In the genomic region with DNA sequence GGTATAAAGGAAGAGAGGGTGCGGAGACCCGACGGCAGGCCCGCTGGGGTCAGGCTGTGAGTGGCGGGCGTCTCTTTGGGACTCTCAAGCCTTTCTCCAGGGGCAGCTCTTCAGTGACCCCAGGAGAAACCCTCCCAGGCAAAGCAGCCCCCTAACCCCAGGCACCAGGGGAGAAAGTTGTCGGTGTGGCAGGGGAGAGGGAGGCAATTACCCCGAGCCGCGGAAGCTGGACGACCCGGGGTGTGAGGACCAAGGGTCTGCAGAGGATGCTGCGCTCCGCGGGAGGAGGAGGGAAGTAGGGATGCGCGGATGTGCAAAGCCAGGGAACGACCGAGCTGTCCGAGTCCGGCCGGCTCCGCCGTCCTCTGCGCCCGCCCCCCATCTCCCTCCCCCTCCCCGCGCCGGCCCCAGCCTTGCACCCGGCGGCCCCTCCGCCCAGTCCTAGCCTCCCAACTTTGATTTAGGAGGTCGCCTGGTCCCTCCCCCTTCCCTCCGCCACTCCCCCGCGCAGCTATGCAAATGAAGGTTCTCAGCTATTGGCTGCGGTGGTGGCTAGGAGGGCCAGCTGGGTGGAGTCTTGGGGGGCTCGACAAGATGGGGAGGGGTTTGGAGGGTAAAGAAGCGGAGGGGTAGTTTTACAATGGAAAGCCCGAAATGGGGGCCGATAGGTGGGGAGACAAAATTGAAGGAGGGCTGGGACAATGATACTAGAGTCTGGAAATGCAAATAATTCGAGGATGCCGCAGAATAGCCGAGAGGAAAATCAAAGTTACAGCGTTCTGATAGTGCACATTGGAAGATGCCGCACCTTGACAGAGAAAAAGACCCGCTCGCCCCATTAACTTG, we compare ENCODE assay signal across 8 mouse cellular contexts. TPM values are rescaled to one million over a fixed set of nuclear protein-coding genes. Genes with fewer than 3 reads are reported as not detected.
A peak's percentile ranks its signal among the peaks of the same experiment; 100 is the strongest.
DNase-seq lines count a peak whose midpoint lies in the region; ATAC-seq and TF ChIP-seq lines count a peak whose summit lies in the region.

A gene (minus strand): TSS at position 474 of the 846 bp plus-strand sequence.

- H3ac ChIP-seq in C2C12 (ENCODE audit: control insufficient read depth, insufficient read length, low read depth), result peak within 1 kb of the TSS; percentile 92

- peaks cover 38% of the 10 kb centered on the region for H3K79me3 ChIP-seq in C2C12 (ENCODE audit: low read depth)

- ATAC-seq in embryonic facial prominence, embryonic 14.5 days (ENCODE audit: low read depth), result peak; percentile 88
- ATAC-seq in heart, postnatal 0 days (ENCODE audit: insufficient read depth, low read depth), result peak; percentile 45

- TF ChIP-seq POLR2A in lung, adult 2 months (IDR thresholded peaks at IDR 0.05; ENCODE audit: borderline replicate concordance, extremely low read depth, low read depth, low read length), result no peak

- H3K27me3 ChIP-seq in C2C12 (ENCODE audit: control insufficient read depth, insufficient read depth, insufficient read length), result no peaks in the 10 kb centered on the region
- peaks cover 52% of the 10 kb centered on the region for H3K27me3 ChIP-seq in embryonic facial prominence, embryonic 14.5 days (replicated peaks; ENCODE audit: control insufficient read depth, insufficient read depth, low read length)
- peaks cover 33% of the 10 kb centered on the region for H3K27me3 ChIP-seq in heart, postnatal 0 days (ENCODE audit: control insufficient read depth, insufficient read depth, low read length)

- peak; percentile 85 to 86 for DNase-seq in adrenal gland, postnatal 36 days
- peak; percentile 90 for DNase-seq in embryonic facial prominence, embryonic 14.5 days (ENCODE audit: low spot score)
- no peak for DNase-seq in heart, postnatal 0 days (ENCODE audit: low spot score)
- peak; percentile 75 to 82 for DNase-seq in kidney, postnatal 25 days
- peak; percentile 53 for DNase-seq in lung, adult 2 months
- peak; percentile 80 for DNase-seq in ovary, adult 18-20 months (ENCODE audit: low spot score)
- DNase-seq in thymus, postnatal 36 days, result peak; percentile 68 to 78

- peak within 1 kb of the TSS; percentile 74 for H3K4me3 ChIP-seq in C2C12 (ENCODE audit: insufficient read depth, poor library complexity, severe bottlenecking)
- H3K4me3 ChIP-seq in embryonic facial prominence, embryonic 14.5 days (ENCODE audit: low read depth, low read length), result peak within 1 kb of the TSS; percentile 44
- peak within 1 kb of the TSS; percentile 48 for H3K4me3 ChIP-seq in heart, postnatal 0 days (ENCODE audit: low read depth, low read length)
- H3K4me3 ChIP-seq in lung, adult 2 months (replicated peaks; ENCODE audit: extremely low read depth, low read depth, low read length), result peak within 1 kb of the TSS; percentile 2

- H3K4me1 ChIP-seq in embryonic facial prominence, embryonic 14.5 days (ENCODE audit: control insufficient read depth, insufficient read depth, low read length), result 0 out of 2 replicates have a peak, but pooled peaks cover 3% of the 10 kb centered on the region
- H3K4me1 ChIP-seq in heart, postnatal 0 days (ENCODE audit: control insufficient read depth, insufficient read depth), result peaks cover 17% of the 10 kb centered on the region
- peaks cover 8% of the 10 kb centered on the region; the same call in 1 of the 2 replicates for H3K4me1 ChIP-seq in lung, adult 2 months (ENCODE audit: control insufficient read depth, insufficient read depth, low read length)

- peaks cover 49% of the 10 kb centered on the region for H3K79me2 ChIP-seq in C2C12 (ENCODE audit: control insufficient read depth, insufficient read depth)

- H3K27ac ChIP-seq in embryonic facial prominence, embryonic 14.5 days (replicated peaks; ENCODE audit: low read depth, low read length), result no peak within 1 kb of the TSS
- no peak within 1 kb of the TSS for H3K27ac ChIP-seq in heart, postnatal 0 days (ENCODE audit: low read depth)

- TF ChIP-seq CTCF in C2C12 (IDR thresholded peaks at IDR 0.05; ENCODE audit: control insufficient read depth, insufficient read depth, insufficient read length), result no peak
- no peak for TF ChIP-seq CTCF in heart, postnatal 0 days (IDR thresholded peaks at IDR 0.05; ENCODE audit: low read depth)
- no peak for TF ChIP-seq CTCF in lung, adult 2 months (IDR thresholded peaks at IDR 0.05; ENCODE audit: insufficient read depth, low read length)

- H3K9me3 ChIP-seq in embryonic facial prominence, embryonic 14.5 days (ENCODE audit: control insufficient read depth, low read length), result no peaks in the 10 kb centered on the region
- H3K9me3 ChIP-seq in heart, postnatal 0 days (replicated peaks; ENCODE audit: control insufficient read depth, low read length), result no peaks in the 10 kb centered on the region

- no peak for TF ChIP-seq EP300 in heart, postnatal 0 days (IDR thresholded peaks at IDR 0.05; ENCODE audit: low read depth)

- H3K36me3 ChIP-seq in C2C12 (ENCODE audit: control insufficient read depth, insufficient read depth), result peaks cover 16% of the 10 kb centered on the region
- no peaks in the 10 kb centered on the region for H3K36me3 ChIP-seq in embryonic facial prominence, embryonic 14.5 days (ENCODE audit: control insufficient read depth, insufficient read depth, low read length)
- no peaks in the 10 kb centered on the region for H3K36me3 ChIP-seq in heart, postnatal 0 days (replicated peaks; ENCODE audit: control insufficient read depth, insufficient read depth, low read length)

- WGBS in embryonic facial prominence, embryonic 14.5 days, result 2% methylated on average over 38 of the region's 48 CpGs
- 2% methylated on average over 43 of the region's 48 CpGs for WGBS in heart, postnatal 0 days
- 3% methylated on average over 48 of the region's 48 CpGs for WGBS in lung, adult 2 months

- H3K4me2 ChIP-seq in embryonic facial prominence, embryonic 14.5 days (ENCODE audit: low read depth, low read length), result peak within 1 kb of the TSS; percentile 74
- H3K4me2 ChIP-seq in heart, postnatal 0 days (ENCODE audit: low read depth, low read length), result peak within 1 kb of the TSS; percentile 88

- peak within 1 kb of the TSS; percentile 54 for H3K9ac ChIP-seq in embryonic facial prominence, embryonic 14.5 days (ENCODE audit: low read depth, low read length)
- peak within 1 kb of the TSS; percentile 45; the same call in 1 of the 2 replicates for H3K9ac ChIP-seq in heart, postnatal 0 days (replicated peaks; ENCODE audit: low read depth, low read length)

TF ChIP-seq in C2C12, 6 proteins besides CTCF, POLR2A, EP300 and RAD21:
- TF ChIP-seq MYOG (IDR thresholded peaks at IDR 0.05; ENCODE audit: control insufficient read depth, extremely low read depth, insufficient read length), result no peak
- TF ChIP-seq MAX (IDR thresholded peaks at IDR 0.05), result no peak
- no peak for TF ChIP-seq FOSL1 (IDR thresholded peaks at IDR 0.05; ENCODE audit: insufficient read depth, low read length, poor library complexity, severe bottlenecking)
- TF ChIP-seq USF1 (IDR thresholded peaks at IDR 0.05; ENCODE audit: low read depth), result no peak
- no peak for TF ChIP-seq MYOD1 (IDR thresholded peaks at IDR 0.05; ENCODE audit: control insufficient read depth, insufficient read length, low read depth)
- TF ChIP-seq CEBPB (IDR thresholded peaks at IDR 0.05; ENCODE audit: low read depth), result no peak
TF ChIP-seq in C2C12: peak in this region for 0.

RNA-seq across cellular contexts. Expression of the gene that starts here (rescaled TPM):
- polyA plus RNA-seq in C2C12 (2012; fragmentation: generic; extraction: Trizol), result 34.6 TPM
- 1 to 10 TPM; 1.7 to 6.9 TPM for total RNA-seq in adrenal gland, postnatal 36 days (2021)
- 0.51 and 0.54 TPM in 2 replicates for polyA plus RNA-seq in embryonic facial prominence, embryonic 14.5 days (2014; fragmentation: Nextera tagmentation; extraction: Ambion mirVana)
- 0.15 TPM in 1 of 2 replicates, not detected in the other for total RNA-seq in heart, postnatal 0 days (2014; rRNA removed; ENCODE audit: low replicate concordance)
- 0.04 and 0.11 TPM in 2 replicates for polyA plus RNA-seq in heart, postnatal 0 days (2015; fragmentation: Nextera tagmentation; extraction: Ambion mirVana)
- polyA plus RNA-seq in lung, adult 2 months (2012; rRNA removed), result 0.88 and 1.2 TPM in 2 replicates

Comparison
In these comparisons a context has a peak if more than half of its experiments do, and no peak if none do; other contexts are left out.
1. RNA of the gene that starts here (polyA plus RNA-seq): 34.6 TPM in C2C12 (single experiment); 0.88 to 1.2 TPM in lung, adult 2 months, 0.51 to 0.54 TPM in embryonic facial prominence, embryonic 14.5 days and 0.04 to 0.11 TPM in heart, postnatal 0 days; every median in the first group is over 10 times any median in the second.
2. Peak in DNase-seq, ATAC-seq, H3K4me3 ChIP-seq, H3K9ac ChIP-seq and H3K4me2 ChIP-seq in embryonic facial prominence, embryonic 14.5 days; RNA of the gene not detected or under 1 TPM.
3. Peak in ATAC-seq, H3K4me3 ChIP-seq, H3K9ac ChIP-seq and H3K4me2 ChIP-seq in heart, postnatal 0 days; RNA of the gene not detected or under 1 TPM.
4. H3K4me3 ChIP-seq: peak in every context shown above with its lines; median percentile 74 in C2C12; 48 in heart, postnatal 0 days; 44 in embryonic facial prominence, embryonic 14.5 days; 2 in lung, adult 2 months.